Mouse (Mus musculus) kidney, adult 2 months (tissue): ENCODE measurements at regions not wholly inside any gene's neighbourhood (a gene's known extent, or its start where the extent isn't known, plus 50 kb on each side); places are given as distances from the start of the nearest gene placed in this dataset.

Experiments
- CTCF ChIP-seq: fragments of 200-500 bp; conservative IDR thresholded peaks from 2 replicates; pipeline ENCODE4 v1.5.1; 2011; ENCODE audit warnings: low read depth, mild to moderate bottlenecking, control low read depth, low read length, moderate library complexity, mixed read lengths; ENCODE audit not compliant: insufficient read depth, insufficient read length
- POLR2A ChIP-seq: fragments of 200-500 bp; IDR thresholded peaks from one replicate; pipeline ENCODE4 v1.6.1; 2011; ENCODE audit warnings: low read depth, low read length, control low read depth

GRCm38 (mm10) chr11:86881710-86882109 lies 74.2 kb upstream of the Dhx40 start:
- TF ChIP-seq POLR2A (no peak), CTCF (no peak)
